Mouse (Mus musculus) C2C12 (cell line): ENCODE measurements at regions not wholly inside any gene's neighbourhood (a gene's known extent, or its start where the extent isn't known, plus 50 kb on each side); places are given as distances from the start of the nearest gene placed in this dataset.

Experiments
- H3K27me3 ChIP-seq: one replicate; pipeline ENCODE4 v1.6.1; 2011; ENCODE audit not compliant: control insufficient read depth, insufficient read depth, insufficient read length
- H3K36me3 ChIP-seq: one replicate; pipeline ENCODE4 v1.6.1; 2011; ENCODE audit not compliant: control insufficient read depth, insufficient read depth
- H3K4me3 ChIP-seq: one replicate; pipeline ENCODE4 v1.5.1; 2011; ENCODE audit warnings: mild to moderate bottlenecking, control low read depth; ENCODE audit not compliant: poor library complexity, insufficient read depth, severe bottlenecking
- H3K79me2 ChIP-seq: one replicate; pipeline ENCODE4 v1.6.1; 2011; ENCODE audit not compliant: control insufficient read depth, insufficient read depth
- H3K79me3 ChIP-seq: one replicate; pipeline ENCODE4 v1.6.1; 2011; ENCODE audit warnings: low read depth, control low read depth
- H3ac ChIP-seq: one replicate; pipeline ENCODE3; 2011; ENCODE audit warnings: low read depth; ENCODE audit not compliant: control insufficient read depth, insufficient read length
- CEBPB ChIP-seq: IDR thresholded peaks from one replicate; pipeline ENCODE4 v1.6.1; 2011; ENCODE audit warnings: low read depth, mild to moderate bottlenecking, control low read depth, moderate library complexity
- CTCF ChIP-seq: IDR thresholded peaks from one replicate; pipeline ENCODE4 v1.5.1; 2011; ENCODE audit not compliant: control insufficient read depth, insufficient read depth, insufficient read length
- FOSL1 ChIP-seq: IDR thresholded peaks from one replicate; pipeline ENCODE4 v1.8.0; 2011; ENCODE audit warnings: mild to moderate bottlenecking, low read length; ENCODE audit not compliant: poor library complexity, insufficient read depth, severe bottlenecking
- MAX ChIP-seq: IDR thresholded peaks from one replicate; pipeline ENCODE4 v1.6.1; 2011; ENCODE audit warnings: mild to moderate bottlenecking, control low read depth
- MYOD1 ChIP-seq: IDR thresholded peaks from one replicate; pipeline ENCODE4 v1.6.1; 2011; ENCODE audit warnings: low read depth; ENCODE audit not compliant: control insufficient read depth, insufficient read length
- MYOG ChIP-seq: IDR thresholded peaks from one replicate; pipeline ENCODE4 v1.6.1; 2011; ENCODE audit not compliant: control insufficient read depth, insufficient read length; ENCODE audit errors: extremely low read depth
- USF1 ChIP-seq: IDR thresholded peaks from one replicate; pipeline ENCODE4 v1.6.1; 2011; ENCODE audit warnings: low read depth, mild to moderate bottlenecking, control low read depth, moderate library complexity

DNA sequence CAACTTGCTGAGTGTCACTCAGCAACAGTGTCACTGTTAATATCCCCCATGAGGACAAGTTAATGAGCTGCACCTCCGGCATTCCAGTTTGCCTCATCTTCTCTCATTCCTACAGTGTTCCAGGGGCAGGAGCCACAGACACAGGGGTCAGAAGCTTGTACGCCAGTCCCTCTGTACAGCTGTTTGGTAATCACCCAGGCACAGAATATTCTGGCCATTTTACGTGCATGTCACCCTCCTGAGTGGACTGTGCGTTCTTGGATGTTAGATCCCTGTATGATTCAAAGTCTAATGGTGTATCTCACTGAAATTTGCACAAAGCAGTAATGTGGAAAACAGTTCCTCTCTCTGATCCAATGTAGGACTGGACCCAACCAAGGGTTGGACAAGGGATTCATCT is 66.7 kb upstream of the Lpp start:
- Histone ChIP-seq H3K79me3 (no peaks in the 10 kb centered on the region), H3K4me3 (no peak overlapping the region), H3ac (no peak overlapping the region), H3K27me3 (no peaks in the 10 kb centered on the region), H3K36me3 (no peaks in the 10 kb centered on the region), H3K79me2 (no peaks in the 10 kb centered on the region)
- TF ChIP-seq USF1 (no peak), MYOG (no peak), FOSL1 (no peak), CEBPB (no peak), CTCF (no peak), MAX (no peak), MYOD1 (no peak)

DNA sequence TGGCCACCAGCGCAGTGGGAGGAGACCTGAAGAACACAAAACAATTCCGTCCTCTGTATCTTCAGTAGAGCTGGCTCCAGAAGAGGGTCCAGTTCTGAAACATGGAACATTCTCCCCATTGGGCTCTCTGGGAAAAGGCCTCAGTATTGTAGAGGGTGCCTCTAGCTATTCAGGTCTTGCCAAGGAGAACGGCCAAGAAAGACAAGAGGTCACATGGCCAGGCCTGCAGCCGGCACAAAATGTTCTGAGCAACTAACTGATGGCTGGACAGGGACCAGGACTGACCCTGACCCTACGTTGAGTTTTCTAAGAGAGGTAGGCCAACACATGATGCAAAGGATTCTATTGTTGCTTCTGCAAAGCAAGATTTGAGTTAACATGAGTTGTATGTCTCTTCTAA is 67.3 kb upstream of the Lpp start:
- H3K4me3 ChIP-seq = no peak overlapping the region
- no peaks in the 10 kb centered on the region for H3K27me3 ChIP-seq
- H3K79me2 ChIP-seq = no peaks in the 10 kb centered on the region
- H3K79me3 ChIP-seq = no peaks in the 10 kb centered on the region
- H3K36me3 ChIP-seq = no peaks in the 10 kb centered on the region
- H3ac ChIP-seq = no peak overlapping the region
- no peak for TF ChIP-seq FOSL1
- no peak for TF ChIP-seq CEBPB
- TF ChIP-seq CTCF = no peak
- no peak for TF ChIP-seq MAX
- TF ChIP-seq MYOG = no peak
- TF ChIP-seq MYOD1 = no peak
- TF ChIP-seq USF1 = no peak

DNA sequence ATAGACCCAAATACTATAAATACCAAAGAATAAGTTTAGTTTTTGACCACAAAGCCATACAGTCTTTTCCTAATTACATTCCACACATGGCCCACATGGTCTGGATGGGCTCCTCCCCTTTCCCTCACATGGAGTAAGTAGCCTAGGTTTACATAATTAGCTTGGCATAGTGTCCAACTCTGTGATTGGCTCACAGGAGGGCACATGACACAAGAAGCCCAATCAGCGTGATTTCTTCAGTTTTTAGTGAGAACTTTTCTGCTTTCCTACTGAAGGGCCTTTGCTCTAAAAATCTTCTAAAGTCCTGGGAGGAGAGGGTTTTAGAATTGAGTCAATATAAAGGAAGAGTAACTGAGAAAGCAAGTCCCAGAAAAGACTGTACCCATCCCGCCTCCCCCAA is 68.4 kb upstream of the Lpp start:
- H3ac ChIP-seq = no peak overlapping the region
- H3K27me3 ChIP-seq = no peaks in the 10 kb centered on the region
- H3K79me2 ChIP-seq = no peaks in the 10 kb centered on the region
- TF ChIP-seq USF1 (peak; percentile 55), CEBPB (no peak)
- no peak overlapping the region for H3K4me3 ChIP-seq
- no peaks in the 10 kb centered on the region for H3K79me3 ChIP-seq
- no peaks in the 10 kb centered on the region for H3K36me3 ChIP-seq

DNA sequence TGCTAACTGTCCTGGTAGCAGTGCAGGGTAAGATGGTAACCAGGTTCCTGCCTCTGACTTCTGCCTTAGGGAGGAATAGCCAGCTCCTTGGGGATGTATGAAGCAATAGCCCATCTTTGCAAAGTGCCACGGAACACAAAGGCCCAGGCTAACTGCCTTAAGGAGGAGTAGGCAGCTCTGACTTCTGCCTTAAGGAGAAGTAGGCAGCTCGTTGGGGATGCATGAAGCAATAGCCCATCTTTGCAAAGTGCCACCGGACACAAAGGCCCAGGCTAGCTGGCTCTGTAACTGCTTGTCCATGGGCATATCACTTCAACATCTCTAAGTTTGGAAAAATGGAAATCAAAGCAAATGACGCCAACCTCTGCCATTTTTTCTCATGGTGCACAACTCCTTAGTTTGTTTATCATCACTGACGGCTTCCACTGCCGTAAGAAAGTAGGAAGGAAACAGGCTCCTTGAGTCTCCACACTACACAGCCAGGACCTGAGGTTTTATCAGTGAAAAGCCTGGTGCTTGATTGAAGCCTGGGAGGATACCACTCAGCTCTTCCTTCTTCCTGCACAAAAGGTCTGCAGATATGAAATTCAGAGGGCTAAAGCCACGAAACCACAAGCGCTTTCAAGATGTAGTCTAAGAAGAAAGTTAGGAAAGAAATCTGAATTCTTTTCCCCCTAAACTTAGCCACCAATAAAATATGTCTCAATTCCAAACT is 74.4 kb upstream of the Lpp start:
- TF ChIP-seq CEBPB (no peak), CTCF (no peak), USF1 (no peak), MYOG (no peak), MAX (no peak), FOSL1 (no peak), MYOD1 (no peak)
- no peaks in the 10 kb centered on the region for H3K79me3 ChIP-seq
- no peak overlapping the region for H3ac ChIP-seq
- H3K27me3 ChIP-seq = no peaks in the 10 kb centered on the region
- no peaks in the 10 kb centered on the region for H3K36me3 ChIP-seq
- no peaks in the 10 kb centered on the region for H3K79me2 ChIP-seq
- H3K4me3 ChIP-seq = no peak overlapping the region

DNA sequence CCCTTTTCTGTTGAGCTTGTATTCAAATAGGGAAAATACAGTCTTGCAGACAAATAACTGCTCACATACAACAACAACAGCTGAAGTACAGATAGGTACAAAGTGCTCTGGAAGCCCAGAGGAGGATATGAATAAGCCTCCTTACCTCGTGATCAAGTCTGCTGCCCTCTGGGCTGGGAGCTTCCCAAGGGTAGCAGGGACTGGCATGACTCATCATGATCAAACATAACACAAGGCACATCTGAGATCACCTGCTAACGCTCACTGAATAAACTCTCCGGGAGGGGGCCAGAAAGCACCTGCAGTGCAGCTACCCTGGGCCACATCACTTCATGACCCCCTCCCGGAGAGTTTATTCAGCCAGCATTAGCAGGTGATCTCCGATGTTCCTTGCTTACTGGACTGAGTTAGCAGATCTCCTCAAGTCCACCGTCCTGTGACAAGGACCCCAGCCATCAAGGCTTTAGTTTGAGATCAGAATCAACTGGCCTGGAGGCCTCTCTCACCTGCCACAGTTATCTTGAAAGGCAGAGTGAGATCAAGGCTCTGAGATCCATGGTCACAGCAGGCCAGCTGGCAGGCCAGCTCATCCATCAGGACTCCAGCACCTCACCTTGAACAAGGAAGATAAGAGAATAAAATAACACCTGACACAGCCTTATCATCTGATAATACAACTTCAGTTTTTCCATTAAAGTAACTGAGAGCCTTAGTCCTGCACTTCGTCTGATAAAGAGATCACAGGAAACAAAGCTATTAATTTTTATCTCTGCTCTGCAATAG is 79.6 kb upstream of the Lpp start:
- Histone ChIP-seq H3ac (no peak overlapping the region), H3K27me3 (no peaks in the 10 kb centered on the region), H3K36me3 (no peaks in the 10 kb centered on the region), H3K4me3 (no peak overlapping the region), H3K79me2 (no peaks in the 10 kb centered on the region), H3K79me3 (no peaks in the 10 kb centered on the region)
- no peak for TF ChIP-seq USF1
- TF ChIP-seq FOSL1 = no peak
- no peak for TF ChIP-seq MAX
- TF ChIP-seq CTCF = no peak
- no peak for TF ChIP-seq MYOG
- no peak for TF ChIP-seq MYOD1
- no peak for TF ChIP-seq CEBPB

DNA sequence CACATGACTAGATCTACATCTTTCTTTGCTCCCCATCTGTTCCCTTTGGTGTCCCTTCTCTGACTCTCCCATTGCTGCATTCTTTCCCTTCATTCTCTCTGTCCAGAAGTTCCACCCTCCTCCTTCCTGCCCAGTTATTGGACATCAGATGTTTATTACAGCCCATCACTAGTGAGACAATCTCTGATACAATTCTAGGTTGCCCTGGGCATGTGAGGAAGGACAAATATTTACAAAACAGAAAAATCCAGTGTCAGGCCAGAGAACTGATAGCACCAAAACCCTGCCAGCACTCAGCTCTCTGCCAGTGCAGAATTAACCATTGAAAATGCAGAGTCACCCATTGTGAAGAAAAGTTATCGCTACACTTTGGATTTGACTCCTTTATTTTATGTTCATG is 87.9 kb upstream of the Lpp start:
- H3ac ChIP-seq = no peak overlapping the region
- no peaks in the 10 kb centered on the region for H3K27me3 ChIP-seq
- no peak for TF ChIP-seq FOSL1
- no peak for TF ChIP-seq MYOG
- H3K36me3 ChIP-seq = no peaks in the 10 kb centered on the region
- no peak overlapping the region for H3K4me3 ChIP-seq
- H3K79me2 ChIP-seq = no peaks in the 10 kb centered on the region
- no peaks in the 10 kb centered on the region for H3K79me3 ChIP-seq
